Mouse (Mus musculus) cerebellum, adult (tissue): ENCODE measurements around the gene Tsga10ip.
A peak's percentile ranks its signal among the peaks of the same experiment; 100 is the strongest.

Experiments
- ATAC-seq: cut with Nextera tagmentation; 2 replicates; pipeline ENCODE4 v1.9.2; 2017; ENCODE audit warnings: mild to moderate bottlenecking, moderate library complexity, mixed read lengths; ENCODE audit not compliant: insufficient number of reproducible peaks, low FRiP score, low TSS enrichment

The Tsga10ip gene

GRCm38 (mm10) chr19:5348526-5349501 lies 53.5 kb downstream of the Tsga10ip start:
- ATAC-seq, result peak; percentile 64; the same call in 1 of the 2 replicates

GRCm38 (mm10) chr19:5348064-5348463 lies 54.3 kb downstream of the Tsga10ip start:
- ATAC-seq, result no peak

- ATAC-seq, result no peak
Observed at GRCm38 (mm10) chr19:5345297-5346131, 56.8 kb downstream of the Tsga10ip start.

DNA sequence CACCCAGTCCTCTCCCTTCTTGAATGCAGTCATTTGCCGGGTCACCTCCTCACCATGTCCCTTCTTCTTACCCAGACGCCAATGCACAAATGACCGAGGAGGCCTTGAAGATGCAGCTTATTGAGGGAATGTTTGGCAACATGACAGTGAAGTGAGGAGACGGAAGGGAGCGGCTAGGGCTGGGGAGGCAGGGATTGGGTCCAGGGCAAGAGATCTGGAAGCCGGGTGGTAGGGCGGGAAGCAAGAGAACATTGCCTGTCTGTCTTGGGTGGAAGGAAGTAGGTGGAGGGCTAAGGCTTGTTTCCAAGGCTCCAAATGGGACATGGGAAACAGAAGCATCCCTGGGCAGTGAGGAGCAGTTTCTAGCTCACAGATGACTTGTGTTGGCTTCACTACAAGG lies 61.0 kb downstream of the Tsga10ip start:
- ATAC-seq, result no peak
